Mouse (Mus musculus) liver, embryonic 16.5 days (tissue): ENCODE measurements at regions not wholly inside any gene's neighbourhood (a gene's known extent, or its start where the extent isn't known, plus 50 kb on each side); places are given as distances from the start of the nearest gene placed in this dataset.

Source experiments
- ATAC-seq: fragments of 200-750 bp; cut with Nextera tagmentation; 2 replicates; pipeline ENCODE4 v1.8.0; 2017; ENCODE audit warnings: low read depth, mild to moderate bottlenecking, moderate number of reproducible peaks, moderate library complexity
- H3K27ac ChIP-seq: fragments of 300-500 bp; sonication (generic); 2 replicates; pipeline ENCODE4 v1.5.1; 2014; ENCODE audit warnings: mild to moderate bottlenecking, low read length
- H3K27me3 ChIP-seq: fragments of 300-500 bp; sonication (generic); 2 replicates; pipeline ENCODE4 v1.6.1; 2014; ENCODE audit warnings: low read depth, low read length, mixed read lengths; ENCODE audit not compliant: control insufficient read depth, insufficient read depth
- H3K36me3 ChIP-seq: fragments of 300-500 bp; sonication (generic); 2 replicates; pipeline ENCODE4 v1.6.1; 2014; ENCODE audit warnings: mild to moderate bottlenecking; ENCODE audit not compliant: control insufficient read depth, insufficient read depth
- H3K4me1 ChIP-seq: fragments of 300-500 bp; sonication (generic); 2 replicates; pipeline ENCODE4 v1.6.1; 2014; ENCODE audit warnings: low read depth, low read length, mixed read lengths; ENCODE audit not compliant: control insufficient read depth
- H3K4me2 ChIP-seq: fragments of 300-500 bp; sonication (generic); 2 replicates; pipeline ENCODE4 v1.6.1; 2014; ENCODE audit warnings: low read depth, low read length, mixed read lengths
- H3K4me3 ChIP-seq: fragments of 300-500 bp; sonication (generic); 2 replicates; pipeline ENCODE4 v1.5.1; 2014; ENCODE audit warnings: low read depth, mild to moderate bottlenecking, low read length
- H3K9ac ChIP-seq: fragments of 300-500 bp; sonication (generic); 2 replicates; pipeline ENCODE4 v1.6.1; 2014; ENCODE audit warnings: low read depth, low read length
- H3K9me3 ChIP-seq: fragments of 300-500 bp; sonication (generic); replicated peaks from 2 replicates; pipeline ENCODE4 v1.6.1; 2016; ENCODE audit warnings: low read length; ENCODE audit not compliant: control insufficient read depth
- WGBS: fragments of 180-500 bp; shearing (Covaris S2); extraction: QIAGEN DNeasy Blood & Tissue Kit; methylation state at CpG from one replicate; pipeline ENCODE4 v1.1.7; 2014; ENCODE audit not compliant: insufficient replicate concordance; 5-methylcytosine and 5-hydroxymethylcytosine counted together

DNA sequence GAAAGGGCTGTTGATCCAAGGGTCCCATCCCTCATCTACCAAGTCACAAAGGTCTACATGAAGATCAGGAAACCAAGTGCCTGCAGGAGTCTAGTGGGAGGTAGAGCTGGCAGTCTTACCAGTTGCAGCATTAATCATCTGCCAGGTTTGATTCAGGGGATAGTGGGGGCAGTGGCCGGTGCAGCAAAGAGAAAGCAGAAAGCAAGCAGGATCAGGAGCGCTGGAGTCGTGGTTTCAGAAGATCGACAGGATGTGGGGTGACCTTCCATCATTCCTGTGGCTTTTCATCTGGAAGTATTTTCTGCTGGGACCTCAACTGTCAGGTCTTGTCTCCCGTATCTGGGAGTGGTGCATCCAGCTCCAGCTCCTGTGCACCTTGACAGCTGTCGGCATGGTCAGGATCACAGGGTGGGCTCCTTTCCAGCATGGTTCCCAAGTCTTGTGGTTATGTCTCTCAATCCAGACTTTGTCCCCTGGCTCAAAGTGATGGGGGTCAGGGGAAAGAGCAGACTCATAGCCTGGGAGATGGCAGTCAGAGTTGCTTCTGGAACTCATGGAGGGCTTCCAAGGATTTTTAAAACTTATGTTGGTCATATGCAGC is 51.2 kb upstream of the Fzd7 start:
- no peak for ATAC-seq
- H3K9me3 ChIP-seq = no peaks in the 10 kb centered on the region
- no peaks in the 10 kb centered on the region for H3K36me3 ChIP-seq
- H3K4me2 ChIP-seq = no peak overlapping the region
- H3K4me1 ChIP-seq = no peaks in the 10 kb centered on the region
- no peak overlapping the region for H3K4me3 ChIP-seq
- H3K9ac ChIP-seq = no peak overlapping the region
- WGBS = 53% methylated on average over 6 of the region's 6 CpGs
- H3K27ac ChIP-seq = no peak overlapping the region
- no peaks in the 10 kb centered on the region for H3K27me3 ChIP-seq
